Mouse (Mus musculus) forebrain, embryonic 16.5 days (tissue): ENCODE data around the gene Pdzrn3. TPM values are rescaled to one million over a fixed set of nuclear protein-coding genes. Genes with fewer than 3 reads are reported as not detected.

Source experiments
- ATAC-seq: fragments of 200-750 bp; cut with Nextera tagmentation; 2 replicates; pipeline ENCODE4 v1.8.0; 2017; ENCODE audit warnings: mild to moderate bottlenecking, moderate library complexity
- H3K27ac ChIP-seq: fragments of 300-500 bp; sonication (generic); 2 replicates; pipeline ENCODE4 v1.5.1; 2014; ENCODE audit warnings: low read length, control low read depth
- H3K27me3 ChIP-seq: fragments of 300-500 bp; sonication (generic); replicated peaks from 2 replicates; pipeline ENCODE4 v1.6.1; 2014; ENCODE audit warnings: low read length; ENCODE audit not compliant: control insufficient read depth, insufficient read depth
- H3K36me3 ChIP-seq: fragments of 300-500 bp; sonication (generic); 2 replicates; pipeline ENCODE4 v1.6.1; 2014; ENCODE audit not compliant: control insufficient read depth, insufficient read depth
- H3K4me1 ChIP-seq: fragments of 300-500 bp; sonication (generic); replicated peaks from 2 replicates; pipeline ENCODE4 v1.6.1; 2014; ENCODE audit warnings: low read length; ENCODE audit not compliant: control insufficient read depth, insufficient read depth
- H3K4me2 ChIP-seq: fragments of 300-500 bp; sonication (generic); 2 replicates; pipeline ENCODE4 v1.6.1; 2014; ENCODE audit warnings: mild to moderate bottlenecking, low read length, control low read depth
- H3K4me3 ChIP-seq: fragments of 300-500 bp; sonication (generic); replicated peaks from 2 replicates; pipeline ENCODE4 v1.5.1; 2014; ENCODE audit warnings: mild to moderate bottlenecking, low read length, control low read depth
- H3K9ac ChIP-seq: fragments of 300-500 bp; sonication (generic); replicated peaks from 2 replicates; pipeline ENCODE4 v1.6.1; 2014; ENCODE audit warnings: low read depth, low read length, control low read depth
- H3K9me3 ChIP-seq: fragments of 300-500 bp; sonication (generic); 2 replicates; pipeline ENCODE4 v1.6.1; 2016; ENCODE audit warnings: low read length; ENCODE audit not compliant: control insufficient read depth
- WGBS: fragments of 180-500 bp; shearing (Covaris S2); extraction: QIAGEN DNeasy Blood & Tissue Kit; methylation state at CpG from one replicate; pipeline ENCODE4 v1.1.7; 2014; 5-methylcytosine and 5-hydroxymethylcytosine counted together
- polyA plus RNA-seq: library from polyadenylated mRNA; unstranded; fragments of >200 nt; fragmentation: Nextera tagmentation; extraction: Ambion mirVana; gene quantifications from 2 replicates; pipeline ENCODE4 v1.2.1, GENCODE M21; 2015

Gene Pdzrn3
- polyA plus RNA-seq, 1 experiment from 2014 or later, result 24.0 TPM

DNA sequence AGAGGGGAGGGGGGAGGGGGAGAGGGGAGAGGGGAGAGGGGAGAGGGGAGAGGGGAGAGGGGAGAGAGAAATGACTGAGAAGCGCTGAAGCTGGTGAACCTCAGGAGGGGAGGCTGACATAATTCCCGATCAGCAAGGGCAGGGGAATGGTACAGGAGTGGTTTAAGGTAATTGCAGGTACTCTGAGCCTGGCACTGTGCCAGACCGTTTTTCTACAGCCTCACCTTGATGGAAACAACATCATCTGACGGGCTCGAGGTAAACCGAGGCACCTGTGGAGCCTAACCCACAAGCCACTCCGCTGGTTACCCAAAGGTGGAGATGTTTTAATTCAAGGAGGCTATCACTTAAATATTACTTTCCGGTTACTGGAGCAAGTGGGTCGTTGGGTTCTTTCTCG is 1.6 kb downstream of the Pdzrn3 start:
- Histone ChIP-seq H3K4me2 (peak overlapping the region; percentile 100), H3K27me3 (peaks cover 10% of the 10 kb centered on the region), H3K9ac (no peak overlapping the region), H3K4me1 (peaks cover 22% of the 10 kb centered on the region), H3K4me3 (peak overlapping the region; percentile 58), H3K27ac (no peak overlapping the region), H3K36me3 (no peaks in the 10 kb centered on the region), H3K9me3 (no peaks in the 10 kb centered on the region)
- WGBS, result 48% methylated on average over 10 of the region's 10 CpGs
- ATAC-seq, result no peak

DNA sequence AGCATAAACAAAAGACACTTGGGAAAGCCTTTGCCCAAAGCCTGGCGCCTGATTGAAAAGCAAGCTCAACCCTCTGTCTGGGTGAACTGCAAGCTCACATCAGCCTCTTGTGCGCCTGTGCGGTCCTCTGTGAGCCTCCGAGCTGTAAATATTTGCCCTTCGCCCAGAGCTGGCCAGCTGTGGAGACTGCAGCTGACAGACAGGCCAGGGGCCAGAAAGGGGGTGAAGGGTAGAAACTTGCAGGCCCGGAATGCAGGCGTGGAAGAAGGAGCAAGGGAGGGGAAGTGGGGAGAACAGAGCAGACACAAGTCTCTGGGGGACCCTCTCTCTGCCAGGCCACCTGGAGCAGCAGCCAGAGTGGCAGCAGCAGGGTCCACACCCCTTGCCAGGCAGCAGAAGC is 3.0 kb downstream of the Pdzrn3 start:
- WGBS, result 4% methylated on average over 7 of the region's 7 CpGs
- Histone ChIP-seq H3K27ac (no peak overlapping the region), H3K4me3 (peak overlapping the region; percentile 3; the same call in 1 of the 2 replicates), H3K27me3 (peaks cover 8% of the 10 kb centered on the region), H3K9me3 (no peaks in the 10 kb centered on the region), H3K36me3 (no peaks in the 10 kb centered on the region), H3K9ac (0 out of 2 replicates have a peak overlapping the region, but pooled peaks have one; percentile 0), H3K4me1 (peaks cover 22% of the 10 kb centered on the region), H3K4me2 (peak overlapping the region; percentile 25)
- ATAC-seq, result no peak

DNA sequence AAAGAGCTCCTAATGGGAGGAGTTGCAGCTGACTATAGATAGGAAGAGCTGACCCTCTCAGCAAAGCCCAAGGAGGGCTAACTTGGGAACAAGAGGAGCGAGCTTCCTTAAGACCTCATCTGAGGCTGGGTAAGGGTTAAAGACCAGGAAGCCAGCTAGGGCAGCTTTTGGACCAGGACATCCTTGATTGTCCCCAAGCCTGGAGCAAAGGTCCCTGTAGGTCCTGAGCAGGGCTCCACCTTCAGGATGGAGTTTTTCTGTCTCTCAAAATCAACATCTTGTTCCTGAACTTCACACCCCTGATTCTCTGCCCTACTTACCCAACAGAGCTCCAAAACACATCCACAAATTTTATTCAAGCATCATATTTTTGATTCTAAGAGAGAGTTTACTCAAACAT is 3.5 kb downstream of the Pdzrn3 start:
- no peak for ATAC-seq
- Histone ChIP-seq H3K9me3 (no peaks in the 10 kb centered on the region), H3K27ac (no peak overlapping the region), H3K36me3 (no peaks in the 10 kb centered on the region), H3K4me3 (no peak overlapping the region), H3K9ac (no peak overlapping the region), H3K4me2 (no peak overlapping the region), H3K4me1 (peaks cover 22% of the 10 kb centered on the region), H3K27me3 (peaks cover 8% of the 10 kb centered on the region)
- 87% methylated on average over 1 of the region's 1 CpGs for WGBS

DNA sequence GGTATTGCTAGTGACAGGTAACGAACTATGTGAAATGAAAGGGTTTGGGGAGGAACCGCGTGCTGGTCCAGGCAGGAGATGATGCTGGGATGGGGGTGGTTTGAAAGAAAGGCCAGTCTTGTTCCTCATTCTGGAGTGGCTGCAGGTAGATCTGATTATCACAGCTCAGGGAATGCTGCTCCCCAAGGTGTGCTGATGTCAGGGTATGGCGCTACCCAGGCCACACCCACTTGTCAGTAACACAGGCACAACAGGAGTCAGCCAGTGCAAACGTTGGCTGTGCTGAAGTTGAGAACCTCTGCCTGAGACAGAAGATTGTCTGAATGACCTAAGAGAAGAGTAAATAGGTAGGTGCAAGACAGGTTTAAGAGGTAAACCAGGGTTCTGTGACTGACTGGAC is 4.7 kb downstream of the Pdzrn3 start:
- no peak overlapping the region for H3K9ac ChIP-seq
- WGBS, result 71% methylated on average over 5 of the region's 5 CpGs
- no peak overlapping the region for H3K27ac ChIP-seq
- H3K4me3 ChIP-seq, result no peak overlapping the region
- peaks cover 20% of the 10 kb centered on the region for H3K4me1 ChIP-seq
- H3K36me3 ChIP-seq, result no peaks in the 10 kb centered on the region
- peaks cover 6% of the 10 kb centered on the region for H3K27me3 ChIP-seq
- no peaks in the 10 kb centered on the region for H3K9me3 ChIP-seq
- H3K4me2 ChIP-seq, result no peak overlapping the region
- ATAC-seq, result no peak

DNA sequence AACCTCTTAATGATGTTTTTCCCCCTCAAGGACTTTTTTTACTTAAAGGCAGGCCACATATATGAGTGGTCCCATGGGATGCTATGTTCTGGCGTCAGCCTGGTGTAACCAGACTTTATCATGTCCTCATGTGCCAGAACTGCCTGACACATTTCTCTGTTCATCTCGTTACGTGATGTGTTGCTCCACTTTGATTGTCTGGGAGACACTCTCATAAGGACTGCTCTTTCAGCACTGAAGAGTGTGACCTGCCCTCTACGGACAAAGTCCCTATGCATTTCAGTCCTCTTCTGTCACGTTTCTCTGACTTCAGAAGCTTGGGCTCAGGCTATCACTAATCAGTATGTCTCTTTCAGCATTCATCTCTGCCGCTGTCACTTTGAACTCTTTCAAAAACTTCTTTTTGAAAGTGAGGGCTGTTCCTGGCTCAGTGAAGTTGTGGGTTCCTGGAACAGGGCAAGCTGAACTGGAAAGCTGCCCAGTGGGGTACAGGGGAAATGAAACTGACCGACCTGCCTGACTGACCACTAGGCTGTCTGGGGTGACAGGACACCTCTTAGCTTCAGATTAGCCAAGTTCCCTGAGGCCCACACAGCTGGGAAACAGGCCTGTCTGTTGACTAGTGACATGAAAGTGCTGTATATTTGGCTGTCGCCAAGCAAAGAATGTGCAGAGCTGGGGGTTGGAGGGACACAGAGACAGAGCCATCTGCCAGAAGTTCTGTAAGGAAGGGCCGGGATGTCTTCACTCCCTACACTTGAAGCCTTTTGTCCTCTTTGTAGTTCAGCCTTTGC is 10.7 kb downstream of the Pdzrn3 start:
- no peak overlapping the region for H3K9ac ChIP-seq
- no peak overlapping the region for H3K27ac ChIP-seq
- 37% methylated on average over 9 of the region's 9 CpGs for WGBS
- H3K36me3 ChIP-seq, result no peaks in the 10 kb centered on the region
- no peak overlapping the region for H3K4me3 ChIP-seq
- no peak overlapping the region for H3K4me2 ChIP-seq
- H3K9me3 ChIP-seq, result no peaks in the 10 kb centered on the region
- 0 out of 2 replicates have a peak, but pooled peaks cover 7% of the 10 kb centered on the region for H3K4me1 ChIP-seq
- no peak for ATAC-seq
- H3K27me3 ChIP-seq, result no peaks in the 10 kb centered on the region

DNA sequence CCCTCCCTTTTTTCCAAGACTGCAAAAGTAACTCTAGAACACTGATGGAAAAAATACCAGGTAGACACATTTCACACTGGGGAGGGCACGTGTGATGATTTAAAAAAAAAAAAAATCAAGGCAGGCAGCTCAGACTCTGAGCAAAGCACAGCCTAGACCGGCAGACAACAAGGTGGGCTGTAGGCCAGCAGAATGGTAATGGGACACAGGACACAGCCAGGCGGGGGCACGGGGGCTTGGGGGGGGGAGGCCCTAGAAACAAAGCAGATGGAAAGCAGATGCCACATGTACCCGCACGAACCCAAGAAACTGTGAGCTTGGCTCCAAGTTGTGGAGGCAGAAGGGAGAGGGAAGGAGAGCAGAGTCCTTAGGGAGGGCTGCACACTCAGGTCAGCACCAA is 11.9 kb downstream of the Pdzrn3 start:
- ATAC-seq, result no peak; the same call in 1 of the 2 replicates
- Histone ChIP-seq H3K27ac (no peak overlapping the region), H3K4me2 (no peak overlapping the region), H3K4me3 (no peak overlapping the region), H3K27me3 (no peaks in the 10 kb centered on the region), H3K9ac (no peak overlapping the region), H3K9me3 (no peaks in the 10 kb centered on the region), H3K36me3 (no peaks in the 10 kb centered on the region), H3K4me1 (0 out of 2 replicates have a peak, but pooled peaks cover 7% of the 10 kb centered on the region)
- 45% methylated on average over 6 of the region's 6 CpGs for WGBS

DNA sequence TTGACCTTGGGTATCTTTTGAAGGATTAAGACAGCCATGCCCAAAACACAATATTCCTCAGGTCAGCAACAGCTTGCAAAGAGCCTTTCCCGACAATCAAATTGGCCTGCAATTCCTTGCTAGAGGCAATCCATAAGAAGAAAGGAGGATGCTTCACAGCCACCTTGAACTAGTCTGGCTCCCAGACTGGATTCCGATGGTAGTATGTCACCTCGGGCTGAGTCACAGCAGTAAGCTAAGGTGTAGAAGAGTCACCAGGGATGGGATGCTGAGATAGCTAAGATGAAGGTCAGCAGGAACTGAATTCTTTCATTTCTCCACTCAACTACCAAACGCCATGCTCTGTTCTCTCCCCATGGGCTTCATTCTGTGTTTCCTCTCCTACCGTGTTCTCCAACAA is 13.8 kb downstream of the Pdzrn3 start:
- H3K4me2 ChIP-seq, result no peak overlapping the region
- no peaks in the 10 kb centered on the region for H3K27me3 ChIP-seq
- H3K4me1 ChIP-seq, result 0 out of 2 replicates have a peak, but pooled peaks cover 7% of the 10 kb centered on the region
- no peak overlapping the region for H3K27ac ChIP-seq
- no peaks in the 10 kb centered on the region for H3K36me3 ChIP-seq
- H3K9me3 ChIP-seq, result no peaks in the 10 kb centered on the region
- no peak overlapping the region for H3K4me3 ChIP-seq
- no peak overlapping the region for H3K9ac ChIP-seq
- no peak for ATAC-seq
- 88% methylated on average over 5 of the region's 5 CpGs for WGBS

DNA sequence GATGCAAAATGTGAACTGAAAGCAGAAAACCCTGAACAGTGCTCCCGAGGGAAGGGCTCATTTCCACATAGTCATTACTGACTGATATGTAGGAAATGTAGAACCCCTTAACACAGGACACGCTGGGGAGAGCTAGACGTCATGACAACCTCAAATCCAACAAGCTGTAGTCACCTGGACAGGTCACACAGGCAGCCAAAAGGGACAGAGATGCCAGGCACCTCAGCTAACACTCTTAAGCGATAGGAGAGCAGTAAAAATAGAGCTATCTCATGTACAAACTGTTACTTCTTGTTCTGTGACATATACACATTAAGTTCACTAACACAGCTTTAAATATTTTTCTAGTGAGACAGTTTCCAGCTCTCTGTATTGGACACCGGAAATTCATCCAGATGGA is 15.0 kb downstream of the Pdzrn3 start:
- H3K27ac ChIP-seq, result no peak overlapping the region
- H3K4me2 ChIP-seq, result no peak overlapping the region
- no peak for ATAC-seq
- no peaks in the 10 kb centered on the region for H3K27me3 ChIP-seq
- H3K36me3 ChIP-seq, result no peaks in the 10 kb centered on the region
- 0 out of 2 replicates have a peak, but pooled peaks cover 7% of the 10 kb centered on the region for H3K4me1 ChIP-seq
- WGBS, result 86% methylated on average over 5 of the region's 5 CpGs
- no peak overlapping the region for H3K9ac ChIP-seq
- no peaks in the 10 kb centered on the region for H3K9me3 ChIP-seq
- no peak overlapping the region for H3K4me3 ChIP-seq

DNA sequence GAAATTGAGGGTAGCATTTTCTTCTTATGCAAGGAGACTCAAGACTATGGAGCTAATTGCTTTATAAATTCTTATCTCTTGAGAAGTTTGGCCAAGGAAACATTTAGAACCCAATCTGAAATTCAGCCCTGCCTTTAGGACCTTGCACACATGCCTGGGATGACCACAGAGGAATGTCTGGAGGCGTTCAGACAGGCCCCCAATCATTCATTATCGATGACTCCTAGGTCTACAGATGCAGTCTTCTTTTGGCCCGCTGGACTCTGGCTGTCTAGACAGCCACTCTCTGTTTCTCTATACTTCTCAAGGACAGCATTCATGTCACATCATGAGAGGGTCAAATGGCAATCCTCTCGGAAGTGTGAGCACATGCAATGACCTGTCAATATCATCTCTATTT is 15.4 kb downstream of the Pdzrn3 start:
- no peaks in the 10 kb centered on the region for H3K36me3 ChIP-seq
- no peaks in the 10 kb centered on the region for H3K9me3 ChIP-seq
- H3K9ac ChIP-seq, result no peak overlapping the region
- 81% methylated on average over 4 of the region's 4 CpGs for WGBS
- H3K4me2 ChIP-seq, result no peak overlapping the region
- ATAC-seq, result no peak
- H3K4me3 ChIP-seq, result no peak overlapping the region
- no peaks in the 10 kb centered on the region for H3K27me3 ChIP-seq
- H3K27ac ChIP-seq, result no peak overlapping the region
- 0 out of 2 replicates have a peak, but pooled peaks cover 5% of the 10 kb centered on the region for H3K4me1 ChIP-seq
